Mouse (Mus musculus) pancreas, adult 10 weeks (tissue): ENCODE results near the gene Cxcr4. TPM values are rescaled to one million over a fixed set of nuclear protein-coding genes. Genes with fewer than 3 reads are reported as not detected.

Experiments used
- polyA plus RNA-seq: library from polyadenylated mRNA; stranded (reverse); fragments of 350-450 nt; fragmentation: Illumina TruSeq; extraction: RNeasy Lipid Tissue Mini Kit (QIAGEN cat#74804); gene quantifications from one replicate; pipeline ENCODE4 v1.2.3, GENCODE M21; 2015; ENCODE audit warnings: low read depth, low replicate concordance; ENCODE audit not compliant: insufficient read depth

The Cxcr4 gene
- polyA plus RNA-seq: 1.8 TPM

GRCm38 (mm10) chr1:128592211-128592741 lies at the start of gene Cxcr4:
Gene Cxcr4, minus strand, starts transcription at chr1:128592293.

Other genes with a start within 250 kb of the Cxcr4 start
- 3.1 TPM for gene Mcm6, start 232.6 kb downstream of the Cxcr4 start, polyA plus RNA-seq
- 8.3 TPM for gene Dars, start 174.9 kb downstream of the Cxcr4 start, polyA plus RNA-seq